Mouse (Mus musculus): Measurements from ENCODE around the gene Slc35a3.
"Not testable (repeated sequence)": the region's sequence is repeated elsewhere in the genome, so short reads cannot be mapped to it uniquely, and the experiment has no call there.

Slc35a3 gene

DNA sequence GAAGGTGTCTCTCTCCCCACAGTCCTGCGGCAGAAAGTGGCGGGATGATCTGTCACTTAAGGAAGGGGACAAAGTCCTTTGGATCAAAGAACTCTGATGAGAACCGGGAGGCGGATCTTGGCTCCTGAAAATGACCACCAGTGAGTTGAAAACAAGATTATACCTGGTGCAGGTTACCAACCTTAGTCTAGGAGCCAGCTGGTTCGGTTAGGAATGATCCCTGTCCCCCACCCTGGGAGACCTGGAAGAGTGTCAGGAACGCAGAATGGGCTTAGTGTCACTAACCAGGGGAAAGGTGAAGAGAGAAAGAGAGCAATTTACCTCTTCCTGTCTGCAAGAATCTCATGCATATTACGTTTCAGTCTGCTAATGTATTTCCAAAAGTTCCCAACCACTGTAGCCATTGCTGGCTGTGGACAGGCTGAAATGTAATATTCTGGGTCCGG, at the start of gene Slc35a3:
Gene Slc35a3, minus strand, starts transcription at position 396 of the 446 bp plus-strand sequence.
- DNase-seq, result no peak

DNA sequence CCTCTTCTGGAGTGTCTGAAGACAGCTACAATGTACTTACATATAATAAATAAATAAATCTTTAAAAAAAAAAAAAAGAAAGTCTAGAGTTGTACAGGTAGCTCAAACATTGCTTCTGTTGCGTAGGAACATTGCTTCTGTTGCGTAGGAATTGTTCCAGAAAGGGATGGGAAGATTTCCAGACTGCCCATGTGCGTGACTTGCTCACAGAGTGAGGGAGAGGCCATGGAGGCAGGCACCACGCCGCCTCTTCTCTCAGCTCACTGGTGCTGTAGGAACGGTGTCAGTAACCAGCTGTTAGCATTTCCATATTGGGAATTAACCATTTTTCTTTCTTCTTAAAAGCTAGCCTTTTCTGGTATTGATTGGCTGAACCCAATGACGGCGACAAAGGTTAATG, 40.2 kb upstream of the Slc35a3 start:
- no peak for DNase-seq

DNA sequence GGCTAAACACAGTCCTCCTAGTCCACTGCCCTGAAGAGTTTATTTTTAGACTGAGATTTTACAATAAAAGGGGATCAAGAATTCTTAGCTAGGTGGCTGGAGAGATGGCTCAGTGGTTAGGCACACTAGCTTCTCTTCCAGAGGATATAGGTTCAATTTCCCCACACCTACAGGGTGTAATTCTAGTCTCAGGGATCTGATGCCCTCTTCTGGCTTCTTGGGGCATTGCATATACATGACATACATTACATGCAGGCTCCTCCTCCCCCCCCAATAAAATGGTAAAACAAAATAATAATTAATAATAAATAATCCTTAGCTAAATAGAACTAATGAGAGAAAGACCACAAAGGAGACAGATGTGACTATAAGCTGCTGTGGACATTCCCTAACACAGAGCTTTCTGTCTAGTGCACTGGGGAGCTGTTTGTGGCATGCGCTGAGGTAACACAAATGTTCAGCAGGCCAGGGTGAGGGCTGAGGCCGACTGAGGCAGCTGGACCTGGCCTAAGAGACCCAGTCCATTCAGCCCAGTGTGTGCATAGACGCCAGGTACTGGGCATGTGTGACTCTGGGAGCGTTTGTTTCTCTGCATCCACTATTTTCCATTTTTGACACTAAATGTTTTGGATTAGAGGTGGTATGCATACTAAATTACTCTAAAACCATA, 38.7 kb upstream of the Slc35a3 start:
- peak in 1 of 2 experiments; percentile 59 for DNase-seq

DNA sequence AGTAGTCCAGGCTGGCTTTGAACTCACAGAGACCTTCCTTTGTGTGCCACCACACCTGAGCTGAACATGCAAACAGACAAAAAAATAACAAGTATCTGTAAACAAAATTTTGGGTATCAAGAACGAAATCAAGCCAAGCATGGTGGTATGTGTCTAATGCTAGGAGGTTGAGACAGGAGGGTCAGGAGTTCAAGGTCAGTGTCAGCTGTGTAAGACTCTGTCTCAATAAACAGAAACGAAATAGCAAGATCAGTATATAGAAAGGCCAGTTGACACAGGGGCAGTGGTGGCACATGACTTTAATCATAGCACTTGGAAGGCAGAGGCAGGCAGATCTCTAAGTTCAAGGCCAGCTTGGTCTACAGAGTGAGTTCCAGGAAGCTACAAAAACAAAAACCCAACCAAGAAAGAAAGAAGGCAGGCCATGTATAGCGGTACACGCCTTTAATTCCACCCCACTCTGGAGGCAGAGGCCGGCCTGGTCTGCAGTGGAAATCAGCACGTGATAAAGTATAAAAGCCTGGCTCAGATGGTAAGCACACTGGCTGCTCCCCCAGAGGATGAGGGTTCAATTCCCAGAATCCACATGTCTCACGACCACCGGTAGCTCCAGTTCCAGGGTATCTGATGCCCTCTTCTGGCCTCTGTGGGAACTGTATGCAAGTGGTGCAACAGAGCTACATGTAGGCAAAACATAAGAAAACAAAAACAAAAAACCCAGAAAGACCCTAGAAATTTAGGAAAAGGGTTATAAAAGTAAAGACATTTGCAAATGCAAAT, 36.0 kb upstream of the Slc35a3 start:
- peak in 1 of 2 experiments; percentile 60 for DNase-seq

DNA sequence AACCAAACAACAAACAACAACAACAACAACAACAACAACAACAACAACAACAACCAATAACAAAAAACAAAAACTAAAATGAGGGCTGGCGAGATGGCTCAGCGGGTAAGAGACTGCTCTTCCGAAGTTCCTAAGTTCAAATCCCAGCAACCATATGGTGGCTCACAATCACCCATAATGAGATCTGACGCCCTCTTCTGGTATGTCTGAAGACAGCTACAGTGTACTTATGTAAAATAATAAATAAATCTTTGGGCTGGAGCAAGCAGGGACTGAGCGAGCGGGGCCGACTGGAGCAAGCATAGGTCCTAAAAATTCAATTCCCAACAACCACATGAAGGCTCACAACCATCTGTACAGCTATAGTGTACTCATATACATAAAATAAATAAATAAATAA, 35.0 kb upstream of the Slc35a3 start:
- DNase-seq, result not testable (repeated sequence)

DNA sequence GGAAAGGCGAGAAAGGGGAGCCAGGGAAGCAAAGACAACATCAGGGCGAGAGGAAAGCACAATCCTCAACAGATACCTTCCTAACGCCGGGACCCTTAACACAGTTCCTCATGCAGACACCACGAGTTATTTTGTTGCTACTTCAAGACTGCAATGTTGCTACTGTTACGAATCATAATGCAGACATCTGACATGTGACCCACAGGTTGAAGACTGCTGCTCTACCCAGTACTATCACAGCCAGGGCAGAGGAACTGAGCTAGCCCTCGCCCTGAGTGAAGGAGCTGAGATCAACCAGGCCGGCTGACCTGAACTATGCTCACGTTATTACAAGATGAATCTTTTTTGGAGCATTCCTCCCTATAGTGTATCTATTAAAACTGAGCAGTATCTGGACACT, 28.3 kb upstream of the Slc35a3 start:
- no peak for DNase-seq

DNA sequence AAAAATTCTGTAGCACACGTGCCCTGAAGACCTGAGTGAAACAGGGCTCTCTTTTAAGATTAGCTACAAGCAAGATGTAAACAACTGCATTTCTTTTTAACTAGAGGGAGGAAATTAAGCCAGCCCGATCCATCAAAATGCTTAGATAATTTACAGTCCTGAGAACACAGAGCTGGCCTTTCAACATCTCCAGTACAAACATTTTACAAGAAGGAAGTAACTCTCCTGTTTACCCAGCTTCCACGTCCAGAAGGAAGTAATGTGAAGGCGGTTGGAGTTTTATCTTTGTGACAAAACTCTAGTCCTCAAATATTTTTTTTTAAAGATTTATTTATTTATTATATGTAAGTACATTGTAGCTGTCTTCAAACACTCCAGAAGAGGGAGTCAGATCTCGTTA, 27.5 kb upstream of the Slc35a3 start:
- DNase-seq, result no peak

DNA sequence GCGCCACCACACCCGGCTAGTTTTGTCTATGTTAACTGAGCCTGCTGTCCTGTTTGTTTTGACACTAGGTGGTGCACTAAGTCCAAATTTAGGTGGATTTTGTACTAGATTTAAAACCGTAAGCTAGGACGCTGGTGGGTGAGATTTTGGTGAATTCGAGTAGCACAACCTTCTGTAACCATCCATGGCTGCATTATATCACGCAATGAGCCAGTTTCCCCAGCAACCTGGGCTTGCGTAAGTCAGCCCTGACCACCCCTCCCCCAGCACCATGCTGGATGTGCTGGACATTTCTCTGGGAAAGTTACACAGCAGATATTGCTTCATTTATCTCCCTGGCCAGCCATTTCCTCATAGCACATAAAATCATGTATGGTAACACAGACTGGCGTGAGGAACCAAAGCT, 24.7 kb upstream of the Slc35a3 start:
- peak; percentile 27 to 45 for DNase-seq

DNA sequence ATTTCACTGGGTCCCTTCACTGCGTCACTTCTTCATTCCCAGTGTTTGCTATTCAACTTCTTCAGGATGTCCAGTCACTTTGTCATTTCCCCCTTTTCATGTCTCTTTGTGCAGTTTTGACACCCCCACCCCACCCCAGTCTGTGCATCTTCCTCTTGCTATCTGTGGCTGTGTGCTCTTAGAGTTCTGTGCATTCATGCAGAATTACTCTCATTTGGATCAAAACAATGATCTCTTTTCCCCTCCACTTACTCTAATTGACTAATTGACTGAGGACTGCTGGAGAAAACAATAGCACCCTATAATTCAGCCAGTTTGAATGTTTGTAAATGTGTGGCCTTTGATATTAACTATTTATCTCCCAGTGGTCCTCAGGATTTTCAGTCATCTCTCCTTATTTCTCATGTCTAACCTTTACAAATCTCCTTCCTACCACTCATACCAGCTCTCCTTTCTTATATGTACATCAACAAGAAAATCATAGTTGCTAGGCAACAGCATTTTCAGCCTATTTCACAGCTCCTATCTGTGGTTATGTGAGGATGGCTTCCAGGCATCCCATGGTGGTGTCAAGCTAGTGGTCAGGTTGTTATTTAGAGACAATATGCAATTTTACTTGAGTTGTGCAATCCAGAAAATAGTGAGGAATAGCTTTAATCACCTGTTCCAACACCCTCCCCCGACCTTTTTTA, 17.0 kb upstream of the Slc35a3 start:
- DNase-seq, result no peak

DNA sequence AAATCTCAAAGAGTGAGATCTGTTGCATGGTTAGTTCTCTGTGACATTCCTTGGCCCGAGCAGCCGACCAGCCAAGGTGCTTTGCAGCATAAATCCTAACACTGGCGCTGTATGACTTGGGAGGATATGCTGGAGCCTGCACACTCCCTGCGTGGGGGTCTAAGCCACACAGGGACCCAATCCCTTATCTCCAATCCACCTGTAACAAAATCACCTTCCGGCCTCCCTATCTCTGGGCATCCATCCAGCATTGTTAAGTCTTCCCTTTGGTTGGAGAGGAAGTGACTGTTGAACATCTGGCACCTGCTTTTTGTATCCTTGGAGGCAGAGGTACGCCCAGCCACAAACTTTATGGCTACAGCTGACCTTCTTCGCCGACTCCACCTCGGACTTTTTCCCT, 14.2 kb upstream of the Slc35a3 start:
- DNase-seq, result no peak

DNA sequence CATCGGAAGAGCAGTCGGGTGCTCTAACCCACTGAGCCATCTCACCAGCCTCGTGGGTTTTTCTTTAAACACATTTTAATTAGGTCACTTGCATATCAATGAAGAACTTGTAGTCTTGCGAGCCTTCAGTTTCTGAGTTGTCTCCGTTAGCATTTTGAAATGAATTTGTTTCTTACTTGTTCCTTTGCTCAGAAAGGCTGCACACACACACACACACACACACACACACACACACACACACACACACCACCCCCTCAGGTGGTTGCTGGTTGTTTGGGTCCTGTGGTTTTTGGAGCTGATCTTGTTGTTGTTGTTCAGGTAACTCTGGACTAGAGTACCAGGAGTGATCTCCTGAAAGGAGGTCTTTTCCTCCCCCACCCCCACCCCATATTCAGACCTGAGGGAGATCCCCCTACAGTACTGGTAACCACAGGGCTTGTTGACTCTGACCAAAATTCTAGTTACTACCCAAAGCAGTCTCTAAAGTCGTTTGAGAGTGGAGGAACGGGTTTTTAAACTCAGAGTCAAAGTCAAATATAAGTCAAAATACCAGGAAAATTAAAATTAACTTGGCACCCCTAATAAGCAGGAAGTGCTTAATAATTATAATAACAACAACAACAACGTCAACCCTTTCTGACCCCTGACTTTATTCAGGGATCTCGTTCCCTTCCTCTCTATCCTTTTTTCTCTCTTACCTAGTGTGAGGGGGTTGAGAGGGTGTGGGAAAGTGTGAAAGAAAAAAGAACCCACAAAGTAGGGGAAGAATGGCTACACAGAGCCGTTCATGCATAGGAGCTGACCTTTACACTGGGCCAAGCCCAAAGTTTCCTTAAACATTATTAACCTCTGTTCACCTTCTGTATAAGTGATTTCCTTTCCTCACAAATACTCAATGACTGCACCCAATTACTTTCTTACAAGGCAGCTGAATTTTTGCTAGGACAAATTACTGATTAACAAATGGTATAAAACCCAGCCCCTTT, 11.2 kb upstream of the Slc35a3 start:
- DNase-seq, result no peak

DNA sequence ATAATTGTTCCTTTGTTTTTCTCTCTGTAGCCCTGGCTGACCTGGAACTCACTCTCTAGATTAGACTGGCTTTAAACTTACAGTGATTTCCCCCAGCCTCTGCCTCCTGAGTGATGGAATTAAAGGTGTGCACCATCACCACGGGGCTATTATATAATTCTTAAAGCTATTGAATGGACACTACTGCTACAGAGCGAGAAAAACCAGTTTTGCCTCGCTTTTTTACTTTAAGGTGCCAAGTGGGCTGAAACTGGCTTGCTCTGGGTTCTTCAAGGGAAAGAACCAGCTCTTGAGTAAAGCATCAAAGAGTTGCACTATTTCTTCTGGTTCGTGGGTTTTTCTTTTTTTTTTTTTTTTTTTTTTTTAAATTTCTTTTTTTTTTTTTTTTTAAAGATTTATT, 10.3 kb upstream of the Slc35a3 start:
- no peak for DNase-seq

DNA sequence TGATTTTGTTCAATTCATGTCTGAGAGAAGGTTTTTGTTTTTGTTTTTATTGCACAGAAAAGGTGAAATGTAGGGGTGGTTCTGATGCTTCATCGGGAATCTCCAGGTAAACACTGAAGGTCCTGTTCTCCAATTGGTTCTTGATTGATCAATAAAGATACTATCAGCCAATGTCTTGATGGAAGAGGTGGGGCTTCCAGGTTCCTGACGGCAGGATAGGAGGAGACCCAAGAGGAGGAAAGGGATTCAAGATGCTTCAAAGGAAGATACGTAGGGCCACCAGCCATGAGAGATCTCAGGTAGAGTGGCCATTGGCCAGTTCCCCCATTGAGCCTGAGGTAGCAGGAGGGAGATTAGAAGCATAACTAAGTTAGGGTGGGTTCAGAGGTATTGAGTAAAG, 6.3 kb upstream of the Slc35a3 start:
- no peak for DNase-seq

DNA sequence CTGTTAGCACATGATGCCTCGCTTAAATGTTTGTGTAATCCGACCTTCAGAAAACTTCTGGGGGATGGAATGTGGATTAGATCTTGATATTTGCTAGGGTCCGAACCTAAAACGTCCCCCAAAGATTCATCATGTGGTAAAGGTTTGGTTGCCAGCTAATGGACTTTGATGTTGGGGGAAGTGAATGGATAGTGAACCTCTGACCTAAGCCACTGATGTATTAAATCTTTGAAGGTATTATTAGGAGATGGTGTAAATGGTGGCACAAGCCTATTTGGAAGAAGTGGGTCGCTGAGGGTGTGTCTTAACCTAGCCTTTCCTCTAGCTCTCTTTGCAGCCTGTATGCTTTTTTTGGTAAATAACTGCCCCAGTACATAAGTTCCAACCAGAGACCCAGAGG, 400 bp upstream of the Slc35a3 start:
- no peak for DNase-seq

DNA sequence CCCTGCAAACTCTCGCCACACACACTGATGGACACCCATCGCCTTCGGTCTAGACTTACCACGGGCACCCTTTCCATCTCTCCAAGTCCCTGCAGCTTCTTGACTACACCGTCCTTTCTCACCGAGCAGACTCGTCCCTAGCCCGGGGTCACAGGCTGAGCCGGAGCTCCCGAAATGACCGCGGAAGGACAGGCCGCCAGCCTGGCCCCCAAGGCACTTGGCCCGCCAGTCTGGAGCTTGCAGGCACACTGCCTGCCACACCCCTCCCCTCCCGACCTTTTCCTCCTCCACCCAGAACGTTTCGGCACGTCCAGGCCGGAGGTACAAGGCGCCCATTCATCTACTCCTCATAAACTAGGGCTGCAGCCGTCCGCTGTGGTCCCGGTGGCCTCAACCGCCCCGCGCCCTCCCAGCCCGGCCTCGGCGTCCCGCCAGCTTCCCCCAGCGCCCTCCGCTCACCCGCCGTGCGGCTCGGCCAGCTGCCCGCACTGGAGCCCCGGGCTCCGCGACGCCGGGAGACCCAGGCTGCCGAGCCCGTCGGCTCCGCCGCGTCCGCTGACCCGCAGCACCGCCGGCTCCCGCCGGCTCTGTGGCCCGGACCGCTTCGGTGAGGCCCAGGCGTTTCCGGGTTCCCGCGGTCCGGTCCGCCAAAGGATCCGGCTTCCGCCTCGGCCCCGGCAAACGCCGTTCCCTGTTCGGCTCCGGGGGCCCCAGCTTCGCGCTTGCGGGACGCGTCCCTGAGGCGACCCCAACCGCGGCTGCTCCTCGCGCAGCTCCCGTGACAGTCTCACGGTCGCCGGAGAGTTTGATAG, 801 bp downstream of the Slc35a3 start:
- peak; percentile 90 to 92 for DNase-seq

DNA sequence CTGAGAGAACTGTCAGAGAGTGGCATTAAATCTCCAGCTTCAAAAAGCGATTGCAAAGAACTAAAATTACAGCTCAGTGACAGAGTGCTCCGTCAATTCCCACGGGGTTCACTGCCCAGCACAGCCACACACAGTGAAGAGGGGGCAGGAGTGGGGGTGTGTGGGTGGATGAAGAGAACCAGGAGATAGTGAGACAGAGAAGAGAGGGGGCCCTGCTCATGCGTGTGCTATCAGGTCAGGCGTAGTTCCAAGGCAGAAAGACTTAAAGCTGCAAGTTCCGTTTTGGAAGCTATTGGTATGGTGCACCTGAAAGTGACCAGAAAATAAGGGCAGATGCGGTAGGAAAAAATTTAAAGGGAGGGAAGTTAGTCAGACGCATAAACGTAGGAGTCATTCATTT, 1.7 kb downstream of the Slc35a3 start:
- no peak for DNase-seq

DNA sequence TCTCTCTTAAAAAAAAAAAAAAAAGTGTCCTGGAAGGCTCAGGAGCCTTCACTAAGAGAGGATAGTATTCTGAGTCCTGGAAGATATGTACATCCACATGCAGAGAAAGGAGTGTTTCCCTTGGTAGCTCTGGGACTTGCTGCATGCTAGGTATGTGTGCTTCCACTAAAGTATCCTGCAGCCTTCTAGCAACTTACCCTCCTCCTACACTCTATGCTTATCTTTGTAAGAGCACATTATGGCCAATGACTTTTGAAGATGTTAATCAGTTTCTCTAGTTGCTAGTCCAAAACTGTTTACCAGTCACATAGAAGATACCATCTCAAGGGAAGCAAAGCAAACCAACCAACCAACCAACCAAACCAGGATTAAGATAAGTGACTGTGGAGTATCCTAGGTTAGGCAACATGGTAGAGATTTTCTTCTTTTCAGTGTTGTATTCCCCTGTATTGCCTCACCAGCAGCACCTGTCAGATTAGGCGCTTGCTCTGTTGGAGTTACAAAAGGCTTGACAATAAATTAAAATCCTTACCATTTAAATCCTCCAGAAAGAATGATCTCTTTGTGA, 6.9 kb downstream of the Slc35a3 start:
- DNase-seq, result no peak

DNA sequence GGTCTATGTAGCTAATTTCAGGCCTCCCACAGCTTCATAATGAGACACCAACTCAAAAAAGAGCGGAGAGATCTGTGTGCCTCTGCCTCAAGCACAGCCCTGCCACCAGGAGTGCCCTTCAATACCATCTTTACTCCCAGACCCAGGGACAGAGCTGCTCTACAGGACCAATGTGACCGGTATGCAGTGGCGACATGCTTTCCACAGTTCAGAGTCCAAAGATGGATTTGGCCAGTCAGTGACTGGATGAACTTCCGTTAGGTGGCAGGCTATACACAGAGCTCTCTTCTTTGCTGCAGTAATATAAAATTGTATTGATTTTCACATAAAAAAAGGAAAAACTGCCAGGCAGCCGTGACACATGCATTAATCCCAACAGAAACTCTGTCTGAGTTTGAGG, 8.8 kb downstream of the Slc35a3 start:
- DNase-seq, result no peak

DNA sequence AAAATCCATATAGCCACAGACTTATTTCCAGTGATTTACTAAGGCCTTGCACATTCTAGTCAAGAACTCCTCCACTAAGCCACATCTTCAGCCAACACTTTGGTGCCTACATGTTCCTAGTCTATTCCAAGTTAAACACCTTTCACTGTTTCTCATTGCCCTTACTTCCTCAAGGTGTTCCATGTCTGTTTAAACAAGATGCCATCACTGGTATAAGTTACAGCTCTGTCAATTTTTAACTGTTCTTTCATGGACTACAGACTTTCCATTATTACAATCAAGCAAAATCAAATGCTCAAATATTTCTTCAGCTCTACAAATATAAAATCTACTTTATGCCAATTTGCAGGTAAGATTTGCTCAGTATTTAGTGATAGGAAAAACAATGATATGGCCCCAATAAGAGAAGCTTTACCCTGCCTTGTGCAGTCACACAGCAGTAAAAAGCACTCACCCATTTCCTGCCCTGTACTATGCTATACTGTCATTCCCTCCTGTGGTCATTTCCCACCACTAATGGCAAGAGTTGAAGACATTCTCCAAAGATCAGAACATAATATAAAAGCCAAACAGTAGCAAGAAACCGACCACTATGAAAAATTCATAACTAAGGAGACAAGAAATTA, 9.9 kb downstream of the Slc35a3 start:
- no peak for DNase-seq

DNA sequence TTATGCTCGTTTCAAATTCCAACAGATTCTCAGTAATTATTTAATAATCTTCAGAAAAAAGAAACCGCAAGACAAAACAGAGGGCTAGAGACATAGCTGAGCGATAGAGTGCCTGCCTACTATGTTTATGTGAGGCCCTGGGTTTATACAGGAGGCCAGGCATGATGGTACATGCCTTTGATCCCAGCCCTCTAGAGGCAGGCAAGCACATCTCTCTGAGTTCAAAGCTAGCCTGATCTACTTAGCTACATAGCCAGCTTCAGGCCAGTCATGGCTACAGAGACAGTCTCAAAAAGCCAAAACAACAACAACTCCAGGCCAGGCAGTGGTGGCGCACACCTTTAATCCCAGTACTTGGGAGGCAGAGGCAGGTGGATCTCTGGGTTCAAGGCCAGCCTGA, 11.0 kb downstream of the Slc35a3 start:
- no peak for DNase-seq

DNA sequence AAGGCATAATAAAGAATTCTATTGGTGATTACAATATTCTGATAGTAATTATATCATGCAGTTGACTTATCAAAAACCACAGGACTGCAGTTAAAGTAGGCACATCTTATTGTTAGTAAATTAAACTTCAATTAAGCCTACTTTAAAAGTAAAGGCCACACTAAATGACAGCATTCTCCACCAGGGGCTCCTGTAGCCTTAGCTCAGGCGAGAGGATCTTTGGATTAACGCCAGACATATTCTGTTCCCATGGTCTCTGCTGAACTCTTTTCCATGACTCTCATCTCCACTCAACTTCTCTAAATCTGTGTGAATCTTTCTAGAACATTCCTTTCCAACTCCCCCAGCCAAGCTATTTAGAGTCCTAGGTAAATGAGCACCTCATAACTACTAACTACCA, 13.8 kb downstream of the Slc35a3 start:
- DNase-seq, result no peak
